Mouse (Mus musculus) cortical plate, adult 2 months (tissue): ENCODE data around the gene Tmem191c.

ENCODE experiments used
- CTCF ChIP-seq: fragments of 200-500 bp; IDR thresholded peaks from 2 replicates; pipeline ENCODE4 v1.5.1; 2011; ENCODE audit warnings: mild to moderate bottlenecking, control low read depth, low read length; ENCODE audit not compliant: insufficient read depth; ENCODE audit errors: extremely low read depth
- POLR2A ChIP-seq: fragments of 200-500 bp; IDR thresholded peaks from 2 replicates; pipeline ENCODE4 v1.6.1; 2011; ENCODE audit warnings: mild to moderate bottlenecking, low read length, control low read depth; ENCODE audit not compliant: insufficient read depth; ENCODE audit errors: extremely low read depth

GRCm38 (mm10) chr16:17261341-17261740 lies 14.5 kb upstream of the Tmem191c start:
- TF ChIP-seq CTCF = no peak
- no peak for TF ChIP-seq POLR2A
